Mouse (Mus musculus) spleen, adult 2 months (tissue): ENCODE data around the gene Vps35l. TPM values are rescaled to one million over a fixed set of nuclear protein-coding genes. Genes with fewer than 3 reads are reported as not detected.

Source experiments
- DNase-seq, 2 experiments: peaks; one replicate each; pipeline versions ENCODE4 v3.0.0 to v3.0.0-alpha.2; 2012 to 2021; ENCODE audit warnings: low spot score in 2 of 2, low read depth in 1 of 2
- H3K27ac ChIP-seq: fragments of 200-500 bp; 2 replicates; pipeline ENCODE4 v1.5.1; 2012; ENCODE audit warnings: low read length, inconsistent platforms; ENCODE audit not compliant: insufficient read depth
- H3K27me3 ChIP-seq: fragments of 200-500 bp; 2 replicates; pipeline ENCODE4 v1.6.1; 2012; ENCODE audit warnings: mild to moderate bottlenecking, moderate library complexity, low read length, inconsistent platforms; ENCODE audit not compliant: control insufficient read depth, insufficient read depth
- H3K36me3 ChIP-seq: fragments of 200-500 bp; 2 replicates; pipeline ENCODE4 v1.6.1; 2012; ENCODE audit warnings: mild to moderate bottlenecking, low read length, inconsistent platforms; ENCODE audit not compliant: control insufficient read depth, insufficient read depth
- H3K4me1 ChIP-seq: fragments of 200-500 bp; 2 replicates; pipeline ENCODE4 v1.6.1; 2011; ENCODE audit warnings: inconsistent platforms; ENCODE audit not compliant: control insufficient read depth, insufficient read depth, insufficient read length
- H3K4me3 ChIP-seq: fragments of 200-500 bp; 2 replicates; pipeline ENCODE4 v1.5.1; 2011; ENCODE audit warnings: mild to moderate bottlenecking, inconsistent platforms; ENCODE audit not compliant: insufficient read depth, insufficient read length; ENCODE audit errors: extremely low read depth
- CTCF ChIP-seq: fragments of 200-500 bp; IDR thresholded peaks from 2 replicates; pipeline ENCODE4 v1.5.1; 2011; ENCODE audit warnings: mild to moderate bottlenecking, inconsistent platforms; ENCODE audit not compliant: insufficient read depth, insufficient read length, insufficient replicate concordance; ENCODE audit errors: extremely low read depth
- POLR2A ChIP-seq: fragments of 200-500 bp; IDR thresholded peaks from 2 replicates; pipeline ENCODE4 v1.6.1; 2011; ENCODE audit warnings: low read depth, low read length, inconsistent platforms
- WGBS: fragments of 180-500 bp; shearing (Covaris S2); methylation state at CpG from one replicate; pipeline ENCODE4 v1.1.7; 2018; 5-methylcytosine and 5-hydroxymethylcytosine counted together
- polyA plus RNA-seq: library from polyadenylated mRNA; depleted of rRNA; stranded (reverse); fragments of >200 nt; gene quantifications from 2 replicates; pipeline ENCODE4 v1.2.3, GENCODE M21; 2012

Vps35l gene
- polyA plus RNA-seq, 1 experiment, result 27.6 TPM

DNA sequence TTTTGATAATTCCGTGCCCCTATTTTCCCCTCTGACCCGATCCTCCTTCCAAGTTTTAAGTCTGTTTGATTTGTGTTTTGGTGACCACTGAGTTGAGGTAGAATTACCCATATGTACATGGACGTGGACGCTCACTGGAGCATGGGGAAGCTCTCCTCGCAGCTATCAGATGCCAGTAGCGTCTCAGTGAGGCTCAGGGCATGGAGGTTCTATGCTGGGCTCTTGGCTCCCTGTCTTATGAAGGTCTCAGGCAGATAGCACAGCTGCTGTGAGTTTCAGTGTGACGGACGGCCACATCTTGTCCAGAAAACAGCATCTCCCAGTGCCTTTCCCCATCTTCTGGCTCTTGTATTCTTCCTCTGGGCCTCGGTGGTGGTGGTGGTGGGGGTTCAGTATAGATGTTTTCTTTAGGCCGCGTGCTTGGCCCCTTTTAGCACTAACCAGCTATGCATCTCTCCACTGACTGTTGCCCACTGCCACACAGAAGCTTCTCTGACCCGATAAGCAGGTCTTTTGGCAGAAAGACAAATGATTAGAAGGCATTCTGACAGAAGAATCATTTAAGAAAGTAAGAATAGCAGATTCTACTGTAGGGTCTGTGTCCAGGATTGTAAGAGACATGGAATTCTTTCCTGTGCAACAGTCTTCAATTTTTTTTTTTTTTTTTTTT, 82.0 kb downstream of the Vps35l start:
- no peak overlapping the region for H3K4me3 ChIP-seq
- 92% methylated on average over 12 of the region's 12 CpGs for WGBS
- H3K4me1 ChIP-seq, result no peaks in the 10 kb centered on the region
- no peak for DNase-seq
- H3K27ac ChIP-seq, result no peak overlapping the region
- H3K27me3 ChIP-seq, result no peaks in the 10 kb centered on the region
- peaks cover 11% of the 10 kb centered on the region for H3K36me3 ChIP-seq
- TF ChIP-seq CTCF (no peak), POLR2A (no peak)

DNA sequence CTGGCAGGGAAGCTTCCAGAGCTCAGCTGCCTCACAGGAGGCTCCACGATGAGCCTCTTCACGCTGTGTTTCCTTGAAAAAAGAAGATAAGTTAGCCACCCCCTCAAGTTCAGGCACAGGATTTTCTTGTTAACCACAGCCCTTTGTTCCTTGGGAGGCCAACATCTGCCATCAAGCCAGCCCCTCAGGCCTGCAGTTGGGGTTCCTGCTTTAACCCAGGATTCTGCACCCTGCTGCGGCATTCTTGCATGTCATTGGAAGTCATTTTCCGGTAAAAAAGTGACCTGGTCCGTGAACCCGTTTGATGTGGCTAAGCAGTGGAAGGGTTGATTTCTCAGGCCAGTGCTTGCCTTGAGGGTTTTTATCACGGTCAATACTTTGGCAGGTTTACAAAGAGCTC, 84.4 kb downstream of the Vps35l start:
- DNase-seq, result no peak
- H3K36me3 ChIP-seq, result peaks cover 17% of the 10 kb centered on the region
- TF ChIP-seq CTCF (no peak), POLR2A (no peak)
- WGBS, result 91% methylated on average over 7 of the region's 7 CpGs
- no peak overlapping the region for H3K27ac ChIP-seq
- no peaks in the 10 kb centered on the region for H3K4me1 ChIP-seq
- H3K27me3 ChIP-seq, result no peaks in the 10 kb centered on the region
- H3K4me3 ChIP-seq, result no peak overlapping the region

DNA sequence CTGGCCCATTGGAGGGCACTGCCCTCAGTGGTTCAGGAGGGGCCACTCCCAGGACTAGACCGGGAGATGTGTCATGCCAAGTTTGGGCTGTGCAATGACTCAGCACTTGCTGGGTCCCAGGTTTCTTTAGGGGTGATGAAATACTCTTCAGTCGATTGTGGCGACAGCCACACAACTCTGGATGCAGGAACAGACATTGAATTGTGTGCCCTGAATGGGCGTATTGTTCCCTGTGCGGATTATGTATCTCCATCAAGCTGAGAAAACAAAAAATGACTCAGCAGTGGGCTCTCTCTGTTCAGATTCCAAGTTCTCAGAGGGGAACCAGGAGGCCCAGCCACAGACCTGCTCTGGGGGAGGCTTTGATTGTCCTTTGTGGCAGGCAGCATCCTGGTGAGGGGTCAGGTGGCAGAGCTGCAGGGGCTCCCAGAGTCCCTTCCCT, 88.0 kb downstream of the Vps35l start:
- Histone ChIP-seq H3K4me3 (no peak overlapping the region), H3K27me3 (no peaks in the 10 kb centered on the region), H3K4me1 (no peaks in the 10 kb centered on the region), H3K36me3 (peaks cover 19% of the 10 kb centered on the region), H3K27ac (no peak overlapping the region)
- TF ChIP-seq POLR2A (no peak), CTCF (no peak)
- no peak for DNase-seq
- WGBS, result 70% methylated on average over 5 of the region's 5 CpGs

DNA sequence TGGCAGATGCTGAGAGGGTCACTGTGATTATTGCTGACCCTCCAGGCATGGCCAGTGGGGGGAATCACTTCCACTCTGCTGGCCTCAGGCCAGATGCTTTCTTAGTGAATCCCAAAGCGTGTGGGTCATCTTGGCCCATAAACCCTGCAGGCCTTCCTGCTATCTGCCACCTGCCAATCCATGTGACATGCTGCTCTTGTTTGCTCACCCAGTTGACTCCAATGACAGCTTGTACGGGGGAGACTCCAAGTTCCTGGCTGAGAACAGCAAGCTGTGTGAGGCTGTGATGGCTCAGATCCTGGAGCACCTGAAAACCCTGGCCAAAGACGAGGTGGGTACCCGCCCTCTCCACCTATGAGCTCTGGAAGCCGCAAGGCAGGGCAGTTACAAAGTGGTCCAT, 97.9 kb downstream of the Vps35l start:
- TF ChIP-seq POLR2A (no peak), CTCF (no peak)
- Histone ChIP-seq H3K27me3 (no peaks in the 10 kb centered on the region), H3K36me3 (peaks cover 41% of the 10 kb centered on the region), H3K4me1 (no peaks in the 10 kb centered on the region), H3K4me3 (no peak overlapping the region), H3K27ac (no peak overlapping the region)
- no peak for DNase-seq
- 95% methylated on average over 5 of the region's 5 CpGs for WGBS

DNA sequence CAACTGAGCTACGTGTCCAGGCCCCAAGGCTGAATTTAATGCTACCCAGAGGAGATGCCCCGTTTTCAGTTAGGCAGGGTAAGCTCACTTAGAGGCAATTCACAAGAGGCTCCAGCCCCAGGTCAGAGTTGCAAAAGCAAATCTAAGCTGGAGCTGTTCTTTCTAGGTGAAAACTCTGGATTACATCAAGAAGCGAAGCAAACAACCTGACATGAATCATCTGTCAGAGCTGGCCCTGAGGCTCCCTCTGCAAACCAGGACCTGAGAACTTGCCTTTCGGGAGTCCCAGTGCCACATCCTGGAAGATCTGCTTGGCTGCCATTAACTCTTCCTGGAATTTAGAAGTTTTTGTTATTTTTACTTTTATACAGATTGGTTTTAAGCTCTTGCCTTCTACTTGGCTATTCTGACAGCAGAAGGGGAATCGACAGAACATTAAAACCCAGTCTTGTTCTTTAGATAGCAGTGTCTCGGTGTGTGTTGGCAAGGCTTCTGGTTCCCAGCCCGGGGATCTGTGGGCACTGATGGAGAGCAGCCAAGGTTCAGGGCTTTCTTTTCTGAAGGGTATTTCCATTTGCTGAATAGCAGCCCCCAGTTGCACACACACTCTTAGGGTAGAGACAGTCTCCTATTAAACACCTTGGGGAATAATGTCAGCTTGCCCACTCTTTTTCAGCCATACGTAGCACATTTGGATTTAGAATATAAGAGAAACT, 101.2 kb downstream of the Vps35l start:
- no peak for TF ChIP-seq CTCF
- no peak for TF ChIP-seq POLR2A
- no peak for DNase-seq
- Histone ChIP-seq H3K27ac (no peak overlapping the region), H3K36me3 (peaks cover 49% of the 10 kb centered on the region), H3K4me1 (no peaks in the 10 kb centered on the region), H3K27me3 (no peaks in the 10 kb centered on the region), H3K4me3 (no peak overlapping the region)
- WGBS, result 84% methylated on average over 8 of the region's 8 CpGs

DNA sequence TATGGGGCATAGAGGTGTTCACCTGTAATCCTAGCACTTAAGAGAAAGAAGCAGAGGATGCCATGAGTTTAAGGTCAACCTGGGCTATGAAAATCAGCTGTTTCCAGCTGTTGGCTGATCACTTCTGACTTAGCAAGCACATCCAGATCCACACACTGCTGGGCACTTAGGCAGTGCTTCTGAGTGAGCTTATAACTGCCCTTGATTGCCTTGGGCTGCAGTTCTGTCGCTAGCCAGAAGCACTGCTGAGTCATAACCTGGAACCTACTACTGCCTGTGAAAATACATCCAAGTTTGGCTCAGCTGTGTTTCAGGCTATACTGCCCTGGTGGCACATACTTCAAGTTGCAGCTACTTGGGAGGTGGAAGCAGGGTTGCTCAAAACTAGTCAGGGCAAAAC, 101.8 kb downstream of the Vps35l start:
- 56% methylated on average over 1 of the region's 1 CpGs for WGBS

DNA sequence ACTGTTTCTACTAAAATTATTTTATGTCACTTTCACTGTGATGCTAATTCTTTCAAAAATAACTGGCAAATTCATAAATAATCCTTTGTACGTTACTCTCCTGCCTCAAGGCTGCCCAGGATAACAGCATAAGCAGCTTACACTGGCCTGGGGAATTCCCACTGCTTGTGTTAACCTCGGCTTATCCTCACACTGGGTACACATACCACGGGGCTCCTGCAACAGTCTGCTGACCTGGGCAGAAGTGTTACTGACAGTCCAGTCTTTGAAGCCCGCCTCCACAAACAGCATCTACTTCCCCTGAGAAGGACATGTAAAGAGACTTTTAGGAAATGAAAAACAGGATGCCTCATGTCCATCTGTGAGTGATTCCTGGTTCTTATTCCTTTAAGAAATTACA, 102.9 kb downstream of the Vps35l start:
- Histone ChIP-seq H3K36me3 (peaks cover 46% of the 10 kb centered on the region), H3K4me3 (no peak overlapping the region), H3K27ac (no peak overlapping the region), H3K27me3 (no peaks in the 10 kb centered on the region), H3K4me1 (no peaks in the 10 kb centered on the region)
- WGBS, result 77% methylated on average over 4 of the region's 4 CpGs
- TF ChIP-seq CTCF (no peak), POLR2A (no peak)
- no peak for DNase-seq

More for the DNA sequence above, 101.8 kb downstream of the Vps35l start:
- H3K36me3 ChIP-seq, result peaks cover 51% of the 10 kb centered on the region
- no peaks in the 10 kb centered on the region for H3K4me1 ChIP-seq
- TF ChIP-seq CTCF, result no peak
- no peak for TF ChIP-seq POLR2A
- H3K4me3 ChIP-seq, result no peak overlapping the region
- H3K27me3 ChIP-seq, result no peaks in the 10 kb centered on the region
- DNase-seq, result no peak
- H3K27ac ChIP-seq, result no peak overlapping the region
